Mouse (Mus musculus) CH12.LX (cell line): ENCODE measurements around the gene Tmem185b. TPM values are rescaled to one million over a fixed set of nuclear protein-coding genes. Genes with fewer than 3 reads are reported as not detected.

ENCODE experiments used
- DNase-seq: peaks from one replicate; pipeline ENCODE4 v3.0.0-alpha.2; 2013; ENCODE audit errors: extremely low read depth
- H3K27ac ChIP-seq: 2 replicates; pipeline ENCODE4 v1.5.1; 2012; ENCODE audit warnings: low read depth, mild to moderate bottlenecking, control low read depth, moderate library complexity; ENCODE audit not compliant: insufficient read depth
- H3K27me3 ChIP-seq: replicated peaks from 2 replicates; pipeline ENCODE3; 2012; ENCODE audit warnings: inconsistent platforms
- H3K36me3 ChIP-seq, 2 experiments: replicated peaks in 1 of 2; 2 replicates each; pipeline versions ENCODE3 to v1.6.1; 2012; ENCODE audit warnings: inconsistent platforms in 1 of 2, low read length in 1 of 2, mild to moderate bottlenecking in 1 of 2, mixed read lengths in 1 of 2, moderate library complexity in 1 of 2; ENCODE audit not compliant: control insufficient read depth in 1 of 2, insufficient read depth in 1 of 2
- H3K4me1 ChIP-seq, 2 experiments: 2 replicates each; pipeline ENCODE4 v1.6.1; 2012; ENCODE audit warnings: inconsistent platforms in 1 of 2, moderate library complexity in 1 of 2; ENCODE audit not compliant: insufficient read depth in 2 of 2, control insufficient read depth in 1 of 2
- H3K4me2 ChIP-seq: 2 replicates; pipeline ENCODE4 v1.6.1; 2012; ENCODE audit warnings: low read depth, mild to moderate bottlenecking, control low read depth; ENCODE audit not compliant: poor library complexity, insufficient read depth, severe bottlenecking
- H3K4me3 ChIP-seq, 3 experiments: fragments of 150-350 bp in 1 of 3; sonication (generic) in 1 of 3; replicated peaks in 1 of 3; 2 replicates each; pipeline versions ENCODE3 to v1.5.1; 2011 to 2012; ENCODE audit warnings: low read depth in 2 of 3, low read length in 2 of 3, mild to moderate bottlenecking in 2 of 3, moderate library complexity in 2 of 3, control low read depth in 1 of 3, improper control_type of control experiment in 1 of 3, inconsistent platforms in 1 of 3, mixed read lengths in 1 of 3; ENCODE audit not compliant: poor library complexity in 1 of 3
- H3K79me2 ChIP-seq: replicated peaks from 2 replicates; pipeline ENCODE4 v1.6.1; 2012; ENCODE audit warnings: mild to moderate bottlenecking, moderate library complexity; ENCODE audit not compliant: control insufficient read depth, poor library complexity, insufficient read depth, severe bottlenecking; ENCODE audit errors: extremely low read depth
- H3K9ac ChIP-seq: 2 replicates; pipeline ENCODE4 v1.6.1; 2012; ENCODE audit warnings: low read depth, mild to moderate bottlenecking, control low read depth, moderate library complexity; ENCODE audit not compliant: insufficient read depth
- H3K9me3 ChIP-seq: replicated peaks from 2 replicates; pipeline ENCODE3; 2012; ENCODE audit warnings: low read length, inconsistent platforms, mixed read lengths
- BHLHE40 ChIP-seq: IDR thresholded peaks from 2 replicates; pipeline ENCODE4 v1.6.1; 2011; ENCODE audit warnings: mild to moderate bottlenecking, low read depth, low read length, improper control_type of control experiment
- CHD2 ChIP-seq: IDR thresholded peaks from 2 replicates; pipeline ENCODE4 v1.6.1; 2011; ENCODE audit warnings: low read length, improper control_type of control experiment
- E2F4 ChIP-seq: IDR thresholded peaks from 2 replicates; pipeline ENCODE4 v1.6.1; 2011; ENCODE audit warnings: low read depth, low read length, improper control_type of control experiment; ENCODE audit not compliant: insufficient replicate concordance
- ETS1 ChIP-seq: conservative IDR thresholded peaks from 2 replicates; pipeline ENCODE4 v1.6.1; 2012; ENCODE audit warnings: low read depth, mild to moderate bottlenecking, inconsistent platforms, low read length, improper control_type of control experiment, moderate library complexity
- GABPA ChIP-seq: IDR thresholded peaks from 2 replicates; pipeline ENCODE4 v1.6.1; 2012; ENCODE audit warnings: low read depth, low read length, improper control_type of control experiment, inconsistent platforms; ENCODE audit not compliant: insufficient replicate concordance
- JUN ChIP-seq: IDR thresholded peaks from 2 replicates; pipeline ENCODE4 v1.6.1; 2011; ENCODE audit warnings: low read depth, mild to moderate bottlenecking, low read length, improper control_type of control experiment, moderate library complexity; ENCODE audit not compliant: insufficient read depth
- MEF2A ChIP-seq: IDR thresholded peaks from 2 replicates; pipeline ENCODE4 v1.6.1; 2014; ENCODE audit warnings: low read depth, mild to moderate bottlenecking, inconsistent platforms, low read length, improper control_type of control experiment, borderline replicate concordance
- NRF1 ChIP-seq: IDR thresholded peaks from 2 replicates; pipeline ENCODE4 v1.6.1; 2014; ENCODE audit warnings: low read depth, mild to moderate bottlenecking, inconsistent platforms, low read length, improper control_type of control experiment, moderate library complexity
- PAX5 ChIP-seq: IDR thresholded peaks from 2 replicates; pipeline ENCODE4 v1.6.1; 2012; ENCODE audit warnings: low read length, inconsistent platforms, mixed read lengths
- POLR2A ChIP-seq: IDR thresholded peaks from 2 replicates; pipeline ENCODE4 v1.6.1; 2011; ENCODE audit warnings: low read depth, mild to moderate bottlenecking, improper control_type of control experiment, low read length
- SIN3A ChIP-seq: IDR thresholded peaks from 2 replicates; pipeline ENCODE4 v1.6.1; 2012; ENCODE audit warnings: low read length, improper control_type of control experiment, inconsistent platforms
- USF1 ChIP-seq: IDR thresholded peaks from 2 replicates; pipeline ENCODE4 v1.6.1; 2014; ENCODE audit warnings: low read depth, mild to moderate bottlenecking, inconsistent platforms, low read length, improper control_type of control experiment
- USF2 ChIP-seq: conservative IDR thresholded peaks from 2 replicates; pipeline ENCODE4 v1.6.1; 2011; ENCODE audit warnings: low read depth, low read length, improper control_type of control experiment
- ZC3H11A ChIP-seq: IDR thresholded peaks from 2 replicates; pipeline ENCODE4 v1.6.1; 2012; ENCODE audit warnings: low read depth, mild to moderate bottlenecking, inconsistent platforms, low read length, improper control_type of control experiment
- dilution Hi-C: fragments of 300-500 bp; cut with MboI; formaldehyde crosslinking; loops from 2 replicates; pipeline ENCODE4 v1.14.3; 2020; ENCODE audit warnings: low sequenced_read_pairs; ENCODE audit not compliant: extremely low pct_unique_long_range_greater_than_20kb, extremely low pct_ligation_motif_present
- in situ Hi-C: fragments of 300-500 bp; cut with MboI; formaldehyde crosslinking; loops from 3 replicates; pipeline ENCODE4 v1.14.3; 2019; ENCODE audit warnings: low sequenced_read_pairs, low pct_ligation_motif_present, low pct_unique_long_range_greater_than_20kb, mixed read lengths
- polyA plus RNA-seq: library from polyadenylated mRNA; unstranded; fragments of >175 nt; gene quantifications from 2 replicates; pipeline ENCODE4 v1.2.1, GENCODE M21; 2012; ENCODE audit warnings: low read depth; ENCODE audit not compliant: insufficient read length
- total RNA-seq, 2 experiments: library from RNA; depleted of rRNA; stranded (reverse); fragments of 300-350 nt in 1 of 2; fragments of >200 nt in 1 of 2; gene quantifications; 2 replicates each; pipeline ENCODE4 v1.2.3; 2012 to 2014

The Tmem185b gene
- total and polyA plus RNA-seq, 3 experiments = 11.7 to 14.9 (median 13.4) TPM

GRCm38 (mm10) chr1:119570134-119570533 is 44.2 kb downstream of the Tmem185b start:
- Histone ChIP-seq H3K9me3 (no peaks in the 10 kb centered on the region), H3K4me1 (no peaks in the 10 kb centered on the region), H3K4me3 (no peak overlapping the region), H3K79me2 (no peaks in the 10 kb centered on the region), H3K36me3 (peaks cover 0 to 2% of the 10 kb centered on the region in 2 experiments), H3K27ac (no peak overlapping the region), H3K4me2 (no peak overlapping the region), H3K9ac (no peak overlapping the region), H3K27me3 (no peaks in the 10 kb centered on the region)
- TF ChIP-seq USF1 (no peak), ZC3H11A (no peak), E2F4 (no peak), BHLHE40 (no peak), ETS1 (no peak), NRF1 (no peak), POLR2A (no peak), MEF2A (no peak), CHD2 (no peak), JUN (no peak), SIN3A (no peak), USF2 (no peak), GABPA (no peak), PAX5 (no peak)
- dilution Hi-C loops (no loop called here), in situ Hi-C loops (no loop called here)
- DNase-seq = no peak

Other genes with a start within 250 kb of the Tmem185b start
- gene Inhbb, start 103.9 kb upstream of the Tmem185b start, total RNA-seq (2012; rRNA removed) = not detected in 2 replicates
- not detected in 2 replicates for gene Inhbb, start 103.9 kb upstream of the Tmem185b start, total RNA-seq (2014; rRNA removed)
- not detected in 2 replicates for gene Inhbb, start 103.9 kb upstream of the Tmem185b start, polyA plus RNA-seq
- gene Ralb, start 21.4 kb upstream of the Tmem185b start, total RNA-seq (2012; rRNA removed) = 18.1 and 18.2 TPM in 2 replicates
- 25.6 and 28.7 TPM in 2 replicates for gene Ralb, start 21.4 kb upstream of the Tmem185b start, total RNA-seq (2014; rRNA removed)
- 22.9 and 23.8 TPM in 2 replicates for gene Ralb, start 21.4 kb upstream of the Tmem185b start, polyA plus RNA-seq
- gene Epb41l5, start 122.8 kb downstream of the Tmem185b start, total RNA-seq (2012; rRNA removed) = 4.1 and 4.5 TPM in 2 replicates
- gene Epb41l5, start 122.8 kb downstream of the Tmem185b start, total RNA-seq (2014; rRNA removed) = 3.8 and 4.3 TPM in 2 replicates
- 3.8 TPM in 2 replicates for gene Epb41l5, start 122.8 kb downstream of the Tmem185b start, polyA plus RNA-seq